Mouse (Mus musculus): ENCODE measurements around the gene Atf6.
A peak's percentile ranks its signal among the peaks of the same experiment; 100 is the strongest.

Atf6 gene

GRCm38 (mm10) chr1:170884390-170884789, 16.8 kb upstream of the Atf6 start:
- DNase-seq (ENCODE audit: low read depth, low spot score): no peak

GRCm38 (mm10) chr1:170882915-170883485, 15.4 kb upstream of the Atf6 start:
- DNase-seq (ENCODE audit: low read depth, low spot score): no peak

GRCm38 (mm10) chr1:170876906-170877305, 9.3 kb upstream of the Atf6 start:
- no peak for DNase-seq (ENCODE audit: low read depth, low spot score)

- no peak for DNase-seq (ENCODE audit: low read depth, low spot score)
These were observed 8.1 kb upstream of the Atf6 start for GRCm38 (mm10) chr1:170875676-170876075.

- no peak for DNase-seq (ENCODE audit: low read depth, low spot score)
These were observed 4.4 kb upstream of the Atf6 start for GRCm38 (mm10) chr1:170871961-170872360.

- no peak for DNase-seq (ENCODE audit: low read depth, low spot score)
These were observed 3.8 kb upstream of the Atf6 start for GRCm38 (mm10) chr1:170871402-170871801.

GRCm38 (mm10) chr1:170868905-170869283, 1.3 kb upstream of the Atf6 start:
- DNase-seq (ENCODE audit: low read depth, low spot score): no peak

- DNase-seq (ENCODE audit: low read depth, low spot score): peak; percentile 97
These were observed 735 bp upstream of the Atf6 start for GRCm38 (mm10) chr1:170868107-170868904.

- peak; percentile 56 for DNase-seq (ENCODE audit: low read depth, low spot score)
These were observed 430 bp downstream of the Atf6 start for GRCm38 (mm10) chr1:170866992-170867690.

GRCm38 (mm10) chr1:170865406-170865805, 2.2 kb downstream of the Atf6 start:
- DNase-seq (ENCODE audit: low read depth, low spot score): no peak

- no peak for DNase-seq (ENCODE audit: low read depth, low spot score)
These were observed 2.8 kb downstream of the Atf6 start for GRCm38 (mm10) chr1:170864754-170865153.

GRCm38 (mm10) chr1:170864234-170864633, 3.3 kb downstream of the Atf6 start:
- DNase-seq (ENCODE audit: low read depth, low spot score): no peak

- no peak for DNase-seq (ENCODE audit: low read depth, low spot score)
These were observed 4.5 kb downstream of the Atf6 start for GRCm38 (mm10) chr1:170863033-170863432.

- DNase-seq (ENCODE audit: low read depth, low spot score): no peak
These were observed 5.2 kb downstream of the Atf6 start for GRCm38 (mm10) chr1:170862435-170862717.

- DNase-seq (ENCODE audit: low read depth, low spot score): no peak
These were observed 5.7 kb downstream of the Atf6 start for GRCm38 (mm10) chr1:170861671-170862434.

GRCm38 (mm10) chr1:170858872-170859271, 8.7 kb downstream of the Atf6 start:
- no peak for DNase-seq (ENCODE audit: low read depth, low spot score)

- peak; percentile 86 for DNase-seq (ENCODE audit: low read depth, low spot score)
These were observed 10.2 kb downstream of the Atf6 start for GRCm38 (mm10) chr1:170857369-170857768.

- peak; percentile 60 for DNase-seq (ENCODE audit: low read depth, low spot score)
These were observed 12.4 kb downstream of the Atf6 start for GRCm38 (mm10) chr1:170855056-170855760.

GRCm38 (mm10) chr1:170853604-170854003, 14.0 kb downstream of the Atf6 start:
- peak; percentile 84 for DNase-seq (ENCODE audit: low read depth, low spot score)

GRCm38 (mm10) chr1:170850637-170851624, 16.6 kb downstream of the Atf6 start:
- no peak for DNase-seq (ENCODE audit: low read depth, low spot score)
